ENCODE assay signal across 22 mouse cellular contexts in genomic region chr1:71075651-71076050, GRCm38 (mm10).
"Had no signal": no experiment of that assay in that cellular context is flagged by ENCODE, and none has a peak within 500 bp of the region (broad histone marks: within the 10 kb centered on the region; RNA-seq: fewer than 3 reads in every experiment).

No protein-coding gene starts in this region.

- DNase-seq: gastrocnemius, postnatal 14 days; gastrocnemius, postnatal 36 days; heart, adult 11 months; heart, adult 2 months; heart, postnatal 14 days; heart, postnatal 36 days; kidney, adult 11 months; kidney, postnatal 10 days; layer of hippocampus, adult 9-11 months; layer of hippocampus, postnatal 36 days; left cerebral cortex, postnatal 4 days had no signal

- H3K9ac ChIP-seq: heart, embryonic 13.5 days; heart, embryonic 15.5 days; hindbrain, embryonic 13.5 days; hindbrain, embryonic 15.5 days; limb, embryonic 13.5 days; limb, embryonic 15.5 days; liver, embryonic 12.5 days; liver, embryonic 14.5 days had no signal

- H3K4me1 ChIP-seq: heart, embryonic 15.5 days; hindbrain, embryonic 13.5 days; hindbrain, embryonic 15.5 days; limb, embryonic 13.5 days; limb, embryonic 15.5 days had no signal

- H3K4me2 ChIP-seq: heart, embryonic 11.5 days; heart, embryonic 13.5 days; heart, embryonic 15.5 days; hindbrain, embryonic 13.5 days; hindbrain, embryonic 15.5 days; limb, embryonic 13.5 days; limb, embryonic 15.5 days; liver, embryonic 12.5 days had no signal

- H3K4me3 ChIP-seq: heart, adult 2 months; heart, embryonic 13.5 days; heart, embryonic 15.5 days; hindbrain, embryonic 13.5 days; hindbrain, embryonic 15.5 days; limb, embryonic 13.5 days; limb, embryonic 15.5 days; liver, embryonic 12.5 days had no signal

- H3K9me3 ChIP-seq: heart, embryonic 13.5 days; heart, embryonic 15.5 days; hindbrain, embryonic 13.5 days; hindbrain, embryonic 15.5 days; limb, embryonic 13.5 days; limb, embryonic 15.5 days; liver, embryonic 12.5 days had no signal

- H3K27me3 ChIP-seq: heart, embryonic 13.5 days; heart, embryonic 15.5 days; hindbrain, embryonic 13.5 days; hindbrain, embryonic 15.5 days; limb, embryonic 13.5 days; limb, embryonic 15.5 days; liver, embryonic 12.5 days had no signal

- ATAC-seq: hindbrain, postnatal 0 days; intestine, embryonic 16.5 days; liver, embryonic 12.5 days had no signal

- H3K27ac ChIP-seq: heart, adult 2 months; heart, embryonic 13.5 days; heart, embryonic 15.5 days; hindbrain, embryonic 13.5 days; hindbrain, embryonic 15.5 days; hindbrain, postnatal 0 days; limb, embryonic 13.5 days; limb, embryonic 15.5 days; liver, embryonic 12.5 days; liver, embryonic 14.5 days had no signal

- H3K36me3 ChIP-seq: heart, embryonic 15.5 days; hindbrain, embryonic 13.5 days; hindbrain, embryonic 15.5 days; limb, embryonic 15.5 days had no signal
